Mouse (Mus musculus): Measurements from ENCODE around the gene Cpb1. TPM values are rescaled to one million over a fixed set of nuclear protein-coding genes. Genes with fewer than 3 reads are reported as not detected.

Gene Cpb1
- total RNA-seq, 2 experiments from 2014 or later: 0.24 TPM; not detected in 1

Small RNA genes within 50 kb of the gene (microRNA-seq; reads per million reads assigned to microRNA genes)
- gene Mir7007 (ENCODE audit: borderline replicate concordance in 2 of 2): 0.74 to 1.1 reads per million in 2 experiments

Other genes starting within 250 kb of the Cpb1 start
- gene Hps3, start 240.4 kb downstream of the Cpb1 start, total RNA-seq (2021): 1 to 10 TPM; 3.9 to 4.7 TPM
- gene Hltf, start 217.9 kb downstream of the Cpb1 start, total RNA-seq (2021): 1 to 10 TPM; 3.2 to 5.0 TPM
- 100 to 1,000 TPM; 309 to 334 TPM for gene Gyg, start 120.4 kb downstream of the Cpb1 start, total RNA-seq (2021)
- 1 to 10 TPM; 2.8 to 4.6 TPM for gene Cpa3, start 33.6 kb downstream of the Cpb1 start, total RNA-seq (2021)
- gene Agtr1b, start 91.4 kb upstream of the Cpb1 start, total RNA-seq (2021): under 1 TPM in 1 of 2 experiments, not detected in 1; 0.15 TPM

Data from gastrocnemius, postnatal 25 days (tissue).